Mouse (Mus musculus) E14TG2a.4 (cell line): Measurements from ENCODE around the gene Cfap70.

Experiments
- H3K27me3 ChIP-seq: 2 replicates; pipeline ENCODE4 v1.6.1; 2014; ENCODE audit warnings: low read length, control low read depth; ENCODE audit not compliant: insufficient read depth
- H3K36me3 ChIP-seq: 2 replicates; pipeline ENCODE4 v1.6.1; 2014; ENCODE audit warnings: low read length, control low read depth; ENCODE audit not compliant: insufficient read depth
- H3K4me1 ChIP-seq: replicated peaks from 2 replicates; pipeline ENCODE4 v1.6.1; 2014; ENCODE audit warnings: low read depth, low read length, control low read depth
- H3K4me3 ChIP-seq: replicated peaks from 2 replicates; pipeline ENCODE4 v1.5.1; 2014; ENCODE audit warnings: mild to moderate bottlenecking, low read length
- H3K9me3 ChIP-seq: 2 replicates; pipeline ENCODE4 v1.6.1; 2014; ENCODE audit warnings: low read length, control low read depth
- CTCF ChIP-seq: conservative IDR thresholded peaks from 2 replicates; pipeline ENCODE4 v1.5.1; 2014; ENCODE audit warnings: low read length
- NANOG ChIP-seq: IDR thresholded peaks from 2 replicates; pipeline ENCODE4 v1.6.1; 2014; ENCODE audit warnings: borderline replicate concordance, low read length, mixed read lengths
- POU5F1 ChIP-seq: IDR thresholded peaks from 2 replicates; pipeline ENCODE4 v1.6.1; 2014; ENCODE audit warnings: low read length, borderline replicate concordance

The Cfap70 gene

DNA sequence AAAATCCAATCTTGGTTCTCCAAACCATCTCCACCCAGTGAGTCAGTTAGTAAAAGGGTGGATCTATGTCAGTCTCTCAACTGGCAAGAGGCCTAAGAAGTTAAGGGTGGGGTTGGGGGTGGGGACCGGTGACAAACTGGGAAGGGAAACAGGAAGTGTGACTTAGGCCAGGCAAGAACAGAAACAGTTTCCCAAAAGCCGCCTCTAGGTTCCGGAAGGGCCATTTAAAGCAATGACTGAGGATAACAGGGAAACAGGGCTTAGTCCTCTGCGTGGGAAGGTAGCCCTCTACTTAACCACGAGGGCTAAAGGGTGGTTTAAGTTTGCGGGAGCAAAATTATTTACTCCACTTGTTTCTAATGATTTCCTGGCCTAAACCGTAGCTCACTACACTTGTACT lies 26.8 kb upstream of the Cfap70 start:
- Histone ChIP-seq H3K4me3 (peak overlapping the region; percentile 87), H3K9me3 (no peaks in the 10 kb centered on the region)

DNA sequence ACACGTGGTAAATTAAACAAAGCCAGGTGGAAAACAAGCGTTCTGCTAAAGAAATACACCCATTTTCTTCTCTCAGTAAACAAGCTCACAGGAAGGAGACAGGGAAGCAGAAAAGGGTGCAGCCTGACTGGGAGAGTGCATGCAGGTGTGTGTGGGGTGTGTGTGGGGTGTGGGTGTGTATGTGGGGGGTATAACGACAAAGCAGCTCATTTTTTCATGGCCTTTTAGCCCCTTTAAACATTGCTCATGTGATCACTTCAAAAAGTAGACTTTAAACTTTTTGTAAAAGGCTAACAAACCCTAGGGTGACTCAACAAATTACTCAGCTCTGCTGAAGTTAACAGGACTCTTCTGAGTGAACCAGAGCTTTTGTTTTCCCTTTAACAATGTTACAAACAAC lies 26.4 kb upstream of the Cfap70 start:
- peaks cover 64% of the 10 kb centered on the region for H3K4me1 ChIP-seq
- H3K36me3 ChIP-seq: peaks cover 21% of the 10 kb centered on the region
- H3K9me3 ChIP-seq: no peaks in the 10 kb centered on the region
- peak overlapping the region; percentile 87 for H3K4me3 ChIP-seq
- TF ChIP-seq NANOG: no peak
- no peak for TF ChIP-seq CTCF
- TF ChIP-seq POU5F1: no peak
- H3K27me3 ChIP-seq: no peaks in the 10 kb centered on the region

More for the DNA sequence above, 26.8 kb upstream of the Cfap70 start:
- Histone ChIP-seq H3K27me3 (no peaks in the 10 kb centered on the region), H3K4me1 (peaks cover 64% of the 10 kb centered on the region), H3K36me3 (peaks cover 18% of the 10 kb centered on the region)
- TF ChIP-seq CTCF (no peak), POU5F1 (no peak), NANOG (no peak)

DNA sequence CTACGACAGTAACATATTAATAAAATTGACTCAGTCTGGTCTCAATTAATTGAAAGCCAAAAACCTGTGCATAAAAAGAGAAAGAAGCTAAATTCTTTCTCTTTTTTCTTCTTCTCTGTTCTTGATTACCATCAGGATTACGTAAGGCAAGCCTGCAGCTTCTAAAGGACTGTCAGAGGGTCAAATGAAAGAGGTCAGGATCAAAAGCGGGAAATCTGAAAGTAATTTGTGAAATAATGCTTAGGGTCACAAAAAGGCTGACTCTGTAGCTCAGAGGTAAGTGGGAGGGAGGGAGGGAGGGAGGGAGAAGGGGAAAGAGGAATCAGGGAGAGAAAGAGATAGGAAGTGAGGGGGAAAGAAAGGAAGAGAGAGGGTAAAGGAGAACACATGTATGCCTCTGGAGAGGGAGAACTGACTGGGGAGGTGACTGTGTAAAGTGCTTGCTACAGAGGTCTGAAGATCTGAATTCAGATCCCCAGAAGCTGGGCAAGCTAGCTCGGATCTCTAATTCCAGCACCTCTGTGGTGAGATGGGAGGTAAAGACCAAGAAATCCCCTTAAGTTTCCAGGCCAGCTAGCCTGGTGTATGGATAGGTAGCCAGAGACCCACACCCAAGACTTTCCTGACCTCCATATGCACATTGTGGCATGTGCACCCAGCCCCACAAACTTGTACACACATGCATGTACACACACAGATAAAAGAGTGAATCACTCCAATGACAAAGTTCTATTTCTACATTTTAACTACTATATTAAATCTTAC lies 25.4 kb upstream of the Cfap70 start:
- TF ChIP-seq CTCF (no peak), NANOG (no peak), POU5F1 (no peak)
- Histone ChIP-seq H3K9me3 (no peaks in the 10 kb centered on the region), H3K4me3 (peak overlapping the region; percentile 14; the same call in 1 of the 2 replicates), H3K4me1 (peaks cover 64% of the 10 kb centered on the region), H3K27me3 (no peaks in the 10 kb centered on the region), H3K36me3 (peaks cover 30% of the 10 kb centered on the region)

DNA sequence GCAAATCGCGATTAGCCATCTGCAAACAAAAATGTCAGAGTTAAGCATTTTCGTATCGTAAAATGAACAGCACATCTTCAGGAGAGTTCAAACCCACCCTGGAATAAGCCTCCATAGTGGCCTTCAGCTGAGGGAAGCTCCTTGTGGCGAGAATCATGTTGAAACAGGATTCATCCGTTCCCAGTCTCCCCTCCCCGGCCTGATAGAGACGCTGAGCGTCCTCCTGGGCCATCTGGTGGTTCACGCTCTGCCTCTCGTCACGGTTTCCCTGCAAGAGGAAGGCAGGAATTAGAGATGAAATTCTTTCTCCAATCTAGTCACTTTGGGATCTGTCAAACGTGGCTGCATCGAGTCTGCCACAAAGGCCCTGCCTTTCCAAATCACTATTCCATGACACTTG lies 8.2 kb upstream of the Cfap70 start:
- Histone ChIP-seq H3K4me3 (no peak overlapping the region), H3K27me3 (no peaks in the 10 kb centered on the region), H3K9me3 (no peaks in the 10 kb centered on the region), H3K36me3 (peaks cover 96% of the 10 kb centered on the region), H3K4me1 (peaks cover 6% of the 10 kb centered on the region; the same call in 1 of the 2 replicates)
- TF ChIP-seq POU5F1: no peak
- no peak for TF ChIP-seq NANOG
- TF ChIP-seq CTCF: no peak

DNA sequence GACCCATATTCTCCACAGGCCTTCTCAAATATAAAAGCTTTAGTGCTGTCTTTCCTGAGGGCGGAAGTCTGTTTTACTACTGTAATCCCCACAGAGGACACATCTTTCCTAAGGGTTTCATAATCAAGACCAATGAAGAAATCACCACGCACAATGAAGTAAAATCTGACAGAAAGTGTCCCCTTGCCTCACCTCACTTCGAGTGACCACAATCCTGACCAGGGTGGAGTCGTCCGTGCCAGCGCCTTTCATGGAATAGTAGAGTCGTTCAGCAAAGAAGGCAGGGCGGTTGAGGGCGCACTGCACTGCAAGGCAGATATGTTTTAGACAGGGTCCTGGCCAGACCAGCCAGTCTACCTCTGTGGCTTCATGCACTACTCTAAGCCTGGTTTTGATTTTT lies 6.4 kb upstream of the Cfap70 start:
- peaks cover 78% of the 10 kb centered on the region for H3K36me3 ChIP-seq
- H3K9me3 ChIP-seq: no peaks in the 10 kb centered on the region
- H3K4me1 ChIP-seq: peaks cover 8% of the 10 kb centered on the region
- no peak overlapping the region for H3K4me3 ChIP-seq
- H3K27me3 ChIP-seq: no peaks in the 10 kb centered on the region
- TF ChIP-seq CTCF (no peak), NANOG (no peak), POU5F1 (no peak)

DNA sequence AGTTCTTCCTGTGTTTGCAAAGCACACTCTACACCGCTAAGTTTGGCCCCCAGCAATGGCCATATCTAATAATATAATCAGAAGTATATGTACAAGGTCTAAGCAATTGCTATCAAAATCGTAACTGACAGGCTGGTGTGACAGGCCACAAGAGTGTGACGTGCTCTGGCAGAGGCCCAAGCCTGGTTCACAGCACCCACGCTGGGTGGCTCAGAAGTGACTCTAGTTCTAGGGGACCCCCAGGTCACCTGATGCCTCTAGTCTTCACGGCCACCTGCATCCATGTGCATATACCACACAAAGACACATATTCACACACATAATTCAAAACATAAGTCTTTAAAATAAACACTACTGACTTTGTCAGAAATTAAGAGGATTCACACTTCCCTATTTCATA lies 903 bp upstream of the Cfap70 start:
- H3K4me3 ChIP-seq: peak overlapping the region; percentile 80; the same call in 1 of the 2 replicates
- TF ChIP-seq NANOG (no peak), CTCF (no peak), POU5F1 (no peak)
- H3K27me3 ChIP-seq: no peaks in the 10 kb centered on the region
- peaks cover 29% of the 10 kb centered on the region for H3K4me1 ChIP-seq
- H3K9me3 ChIP-seq: no peaks in the 10 kb centered on the region
- peaks cover 23% of the 10 kb centered on the region for H3K36me3 ChIP-seq

DNA sequence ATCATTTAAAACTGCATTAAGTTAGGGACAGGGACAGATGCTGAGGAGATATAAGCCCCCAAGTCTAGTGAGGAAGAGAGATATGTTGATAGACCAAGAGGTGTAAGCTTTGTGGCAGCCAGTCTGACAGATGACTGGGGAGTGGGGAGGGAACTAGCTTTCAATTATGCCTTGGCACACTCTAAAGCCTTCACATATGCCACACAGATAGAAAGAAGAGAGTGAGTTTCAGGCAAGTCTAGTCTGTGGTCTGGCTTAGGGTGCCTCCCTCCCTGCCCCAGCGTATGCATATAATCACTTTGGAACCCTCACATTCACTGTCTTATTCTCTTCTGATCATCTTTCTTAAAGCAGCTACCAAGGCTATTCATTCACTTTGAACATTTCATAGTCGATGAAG lies 724 bp downstream of the Cfap70 start:
- peaks cover 10% of the 10 kb centered on the region for H3K36me3 ChIP-seq
- peaks cover 37% of the 10 kb centered on the region for H3K4me1 ChIP-seq
- no peaks in the 10 kb centered on the region for H3K9me3 ChIP-seq
- no peak for TF ChIP-seq NANOG
- no peaks in the 10 kb centered on the region for H3K27me3 ChIP-seq
- H3K4me3 ChIP-seq: peak overlapping the region; percentile 80

DNA sequence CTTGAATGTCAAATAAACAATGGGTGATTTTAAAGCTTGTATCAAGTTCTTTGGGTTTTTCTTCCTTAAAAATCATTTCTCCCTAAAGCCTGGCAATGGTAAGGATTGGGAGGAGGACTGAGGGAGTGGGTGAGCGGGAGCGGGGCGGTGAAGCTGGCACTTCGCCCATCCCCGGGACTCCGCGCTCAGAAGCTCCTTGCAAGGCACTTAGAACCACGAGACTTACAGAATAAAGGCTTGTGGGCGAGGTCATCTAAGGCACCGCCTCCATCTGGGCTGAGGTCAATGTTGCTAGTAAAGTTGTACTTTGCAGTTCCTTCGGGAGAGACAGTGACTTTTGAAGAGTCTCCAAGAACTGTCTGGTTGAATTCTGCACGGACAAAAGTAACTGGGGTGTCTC lies 4.8 kb downstream of the Cfap70 start:
- Histone ChIP-seq H3K27me3 (no peaks in the 10 kb centered on the region), H3K4me1 (peaks cover 19% of the 10 kb centered on the region), H3K36me3 (no peaks in the 10 kb centered on the region), H3K9me3 (no peaks in the 10 kb centered on the region), H3K4me3 (no peak overlapping the region)
- TF ChIP-seq POU5F1: no peak
- TF ChIP-seq CTCF: no peak
- TF ChIP-seq NANOG: no peak

DNA sequence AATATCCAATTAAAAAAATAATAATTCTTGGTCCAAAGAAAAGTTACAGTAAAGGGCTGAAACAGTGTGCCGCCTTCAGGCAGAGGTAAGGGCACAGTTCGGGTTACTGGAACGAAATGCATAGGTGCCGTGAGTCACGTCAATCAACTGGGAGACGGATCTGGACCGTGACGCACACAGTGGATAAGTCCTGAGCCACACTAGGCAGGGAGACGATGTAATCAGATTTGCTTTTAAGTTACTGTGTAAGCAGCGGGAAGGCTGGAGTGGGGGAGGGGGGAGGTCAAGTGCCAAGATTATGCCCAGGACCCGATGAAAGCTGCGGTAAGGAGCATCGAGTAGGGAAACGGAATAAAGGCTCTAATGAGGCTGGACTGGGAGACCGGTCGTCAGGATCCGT lies 9.8 kb downstream of the Cfap70 start:
- Histone ChIP-seq H3K4me3 (no peak overlapping the region), H3K9me3 (no peaks in the 10 kb centered on the region), H3K27me3 (no peaks in the 10 kb centered on the region), H3K4me1 (peaks cover 6% of the 10 kb centered on the region), H3K36me3 (no peaks in the 10 kb centered on the region)
- TF ChIP-seq POU5F1: no peak
- TF ChIP-seq NANOG: no peak
- no peak for TF ChIP-seq CTCF
